Mouse (Mus musculus) erythroblast, embryonic 14.5 days (primary cell): ENCODE data around the gene Wipf1.

ENCODE experiments used
- GATA1 ChIP-seq: IDR thresholded peaks from 2 replicates; pipeline ENCODE4 v1.6.1; 2012; ENCODE audit warnings: low read length, inconsistent platforms, mixed read lengths
- TAL1 ChIP-seq: IDR thresholded peaks from 3 replicates; pipeline ENCODE4 v1.6.1; 2012; ENCODE audit warnings: low read length, inconsistent platforms, mixed read lengths

DNA sequence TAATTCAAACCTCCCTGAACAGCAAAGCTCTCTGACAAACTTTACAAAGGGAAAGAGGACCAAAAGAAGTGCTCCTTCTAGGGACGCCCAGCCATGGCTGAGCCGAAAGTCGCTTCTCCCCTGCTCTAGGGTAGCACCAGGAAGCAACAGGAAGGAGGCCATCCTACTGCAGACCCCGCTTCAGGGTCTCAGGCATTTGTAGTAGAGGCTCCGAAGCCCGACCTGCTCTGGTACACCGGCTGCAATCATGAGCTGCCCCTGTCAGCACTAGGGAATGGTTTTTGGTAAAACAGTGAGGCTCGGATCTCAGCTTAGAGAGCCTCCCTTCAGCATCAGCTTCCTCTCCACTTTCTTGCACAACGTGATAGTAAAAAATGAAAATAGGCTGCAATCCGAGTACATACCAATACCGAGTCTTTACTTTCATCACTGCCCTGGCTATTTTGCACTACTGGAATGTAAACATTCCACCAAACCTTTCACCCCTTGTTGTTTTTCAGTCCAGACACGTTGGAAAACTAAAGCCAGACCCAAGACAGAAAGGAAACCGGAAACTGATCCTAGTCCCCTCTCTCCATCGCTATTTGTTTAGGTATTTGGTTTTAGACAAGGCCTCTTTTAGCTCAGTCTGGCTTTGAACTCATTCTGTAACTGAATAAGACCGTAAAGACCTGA, 44.8 kb downstream of the Wipf1 start:
- TF ChIP-seq GATA1 (no peak), TAL1 (no peak)
